Mouse (Mus musculus): ENCODE measurements at regions not wholly inside any gene's neighbourhood (a gene's known extent, or its start where the extent isn't known, plus 50 kb on each side); places are given as distances from the start of the nearest gene placed in this dataset.

- TF ChIP-seq CTCF (IDR thresholded peaks at IDR 0.05; ENCODE audit: low read depth, low read length), result no peak
- no peak for TF ChIP-seq GATA1 (IDR thresholded peaks at IDR 0.05; ENCODE audit: borderline replicate concordance, low read length)
- TF ChIP-seq TAL1 (conservative IDR thresholded peaks at IDR 0.05; ENCODE audit: low read depth, low read length), result no peak
- TF ChIP-seq POLR2AphosphoS5 (IDR thresholded peaks at IDR 0.05; ENCODE audit: insufficient replicate concordance, low read depth, low read length), result no peak
- TF ChIP-seq GATA2 (IDR thresholded peaks at IDR 0.05; ENCODE audit: borderline replicate concordance, low read depth, low read length), result no peak
Observed at GRCm38 (mm10) chr4:75744605-75745004, 466.5 kb upstream of the Dmac1 start.

All from G1E (cell line).